Mouse (Mus musculus) liver, adult 2 months (tissue): ENCODE measurements around the gene Gm20388.

Experiments
- CTCF ChIP-seq: fragments of 200-500 bp; IDR thresholded peaks from 2 replicates; pipeline ENCODE4 v1.5.1; 2011; ENCODE audit warnings: low read depth, low read length, control low read depth
- POLR2A ChIP-seq: fragments of 200-500 bp; IDR thresholded peaks from 2 replicates; pipeline ENCODE4 v1.6.1; 2011; ENCODE audit warnings: low read length, control low read depth; ENCODE audit not compliant: insufficient read depth; ENCODE audit errors: extremely low read depth

GRCm38 (mm10) chr8:120336909-120337555 is 426.4 kb downstream of the Gm20388 start:
- TF ChIP-seq CTCF (no peak), POLR2A (no peak)
